Mouse (Mus musculus) hindbrain, embryonic 14.5 days (tissue): ENCODE data around the gene Chd3. TPM values are rescaled to one million over a fixed set of nuclear protein-coding genes. Genes with fewer than 3 reads are reported as not detected.

ENCODE experiments used
- ATAC-seq: fragments of 200-750 bp; cut with Nextera tagmentation; 2 replicates; pipeline ENCODE4 v1.8.0; 2017; ENCODE audit warnings: moderate number of reproducible peaks, mild to moderate bottlenecking, moderate TSS enrichment, moderate library complexity; ENCODE audit not compliant: low FRiP score
- DNase-seq: peaks from one replicate; pipeline ENCODE4 v3.0.0-alpha.2; 2015; ENCODE audit warnings: low spot score
- H3K27ac ChIP-seq: fragments of 300-500 bp; sonication (generic); 2 replicates; pipeline ENCODE4 v1.5.1; 2014; ENCODE audit warnings: mild to moderate bottlenecking, moderate library complexity
- H3K27me3 ChIP-seq: fragments of 300-500 bp; sonication (generic); 2 replicates; pipeline ENCODE4 v1.6.1; 2014; ENCODE audit warnings: mild to moderate bottlenecking, low read length, mixed read lengths; ENCODE audit not compliant: control insufficient read depth, insufficient read depth
- H3K36me3 ChIP-seq: fragments of 300-500 bp; sonication (generic); replicated peaks from 2 replicates; pipeline ENCODE4 v1.6.1; 2014; ENCODE audit not compliant: control insufficient read depth, insufficient read depth
- H3K4me1 ChIP-seq: fragments of 300-500 bp; sonication (generic); replicated peaks from 2 replicates; pipeline ENCODE4 v1.6.1; 2014; ENCODE audit warnings: antibody characterized with exemption, low read length, mixed read lengths; ENCODE audit not compliant: control insufficient read depth, insufficient read depth
- H3K4me2 ChIP-seq: fragments of 300-500 bp; sonication (generic); replicated peaks from 2 replicates; pipeline ENCODE4 v1.6.1; 2014; ENCODE audit warnings: mild to moderate bottlenecking, moderate library complexity
- H3K4me3 ChIP-seq: fragments of 300-500 bp; sonication (generic); replicated peaks from 2 replicates; pipeline ENCODE4 v1.5.1; 2014; ENCODE audit warnings: mild to moderate bottlenecking, low read length
- H3K9ac ChIP-seq: fragments of 300-500 bp; sonication (generic); 2 replicates; pipeline ENCODE4 v1.6.1; 2014
- H3K9me3 ChIP-seq: fragments of 300-500 bp; sonication (generic); 2 replicates; pipeline ENCODE4 v1.6.1; 2016; ENCODE audit warnings: low read length; ENCODE audit not compliant: control insufficient read depth
- WGBS: fragments of 180-500 bp; shearing (Covaris S2); extraction: QIAGEN DNeasy Blood & Tissue Kit; methylation state at CpG from one replicate; pipeline ENCODE4 v1.1.7; 2014; 5-methylcytosine and 5-hydroxymethylcytosine counted together
- polyA plus RNA-seq: library from polyadenylated mRNA; unstranded; fragments of >200 nt; fragmentation: Nextera tagmentation; extraction: Ambion mirVana; gene quantifications from 2 replicates; pipeline ENCODE4 v1.2.1, GENCODE M21; 2014

Gene Chd3
- polyA plus RNA-seq, 1 experiment from 2014 or later = 76.6 TPM

DNA sequence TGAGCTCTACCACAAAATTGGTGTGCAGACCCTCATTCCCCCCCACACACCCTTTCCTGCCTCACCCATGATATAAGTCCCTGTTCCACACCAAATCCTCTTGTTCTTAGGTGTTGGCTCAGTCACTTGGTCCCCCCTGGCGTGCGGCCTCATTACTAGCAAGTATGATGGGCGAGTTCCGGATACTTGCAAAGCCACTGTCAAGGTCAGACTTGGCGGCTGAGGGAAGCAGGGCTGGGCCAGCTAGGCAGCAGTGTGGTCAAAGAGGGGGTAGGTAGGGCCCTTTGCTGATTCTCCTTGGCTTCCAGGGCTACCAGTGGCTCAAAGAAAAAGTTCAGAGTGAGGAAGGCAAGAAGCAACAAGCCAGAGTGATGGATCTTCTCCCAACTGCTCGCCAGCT is 38.1 kb downstream of the Chd3 start:
- WGBS = 93% methylated on average over 6 of the region's 6 CpGs
- Histone ChIP-seq H3K9ac (peak overlapping the region; percentile 64), H3K27ac (peak overlapping the region; percentile 86), H3K4me1 (peaks cover 22% of the 10 kb centered on the region; the same call in 1 of the 2 replicates), H3K4me3 (peak overlapping the region; percentile 31; the same call in 1 of the 2 replicates), H3K36me3 (no peaks in the 10 kb centered on the region), H3K9me3 (no peaks in the 10 kb centered on the region), H3K4me2 (peak overlapping the region; percentile 66), H3K27me3 (0 out of 2 replicates have a peak, but pooled peaks cover 10% of the 10 kb centered on the region)
- DNase-seq (no peak), ATAC-seq (no peak)

DNA sequence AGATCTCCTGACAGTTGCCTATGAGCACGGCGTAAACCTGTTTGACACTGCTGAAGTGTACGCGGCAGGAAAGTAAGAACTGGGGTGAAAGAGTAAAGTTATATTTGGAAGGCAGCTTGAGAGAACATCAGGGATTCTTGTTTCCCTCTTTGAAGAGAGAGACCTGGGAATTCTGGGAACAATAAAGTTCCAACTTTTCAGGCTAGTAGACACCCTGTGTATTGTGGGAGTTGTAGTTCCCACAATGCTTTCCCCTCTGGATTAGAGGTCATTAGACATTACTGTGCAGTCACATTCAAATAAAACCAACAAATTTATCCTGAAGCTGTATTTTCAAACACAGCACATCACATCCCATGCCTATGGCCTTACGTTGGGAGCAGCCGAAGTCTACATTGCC is 40.7 kb downstream of the Chd3 start:
- no peaks in the 10 kb centered on the region for H3K9me3 ChIP-seq
- ATAC-seq (no peak), DNase-seq (no peak)
- WGBS = 93% methylated on average over 6 of the region's 6 CpGs
- peaks cover 32% of the 10 kb centered on the region for H3K4me1 ChIP-seq
- H3K27ac ChIP-seq = no peak overlapping the region
- no peak overlapping the region for H3K4me3 ChIP-seq
- H3K9ac ChIP-seq = no peak overlapping the region
- H3K36me3 ChIP-seq = no peaks in the 10 kb centered on the region
- no peak overlapping the region for H3K4me2 ChIP-seq
- 0 out of 2 replicates have a peak, but pooled peaks cover 10% of the 10 kb centered on the region for H3K27me3 ChIP-seq

DNA sequence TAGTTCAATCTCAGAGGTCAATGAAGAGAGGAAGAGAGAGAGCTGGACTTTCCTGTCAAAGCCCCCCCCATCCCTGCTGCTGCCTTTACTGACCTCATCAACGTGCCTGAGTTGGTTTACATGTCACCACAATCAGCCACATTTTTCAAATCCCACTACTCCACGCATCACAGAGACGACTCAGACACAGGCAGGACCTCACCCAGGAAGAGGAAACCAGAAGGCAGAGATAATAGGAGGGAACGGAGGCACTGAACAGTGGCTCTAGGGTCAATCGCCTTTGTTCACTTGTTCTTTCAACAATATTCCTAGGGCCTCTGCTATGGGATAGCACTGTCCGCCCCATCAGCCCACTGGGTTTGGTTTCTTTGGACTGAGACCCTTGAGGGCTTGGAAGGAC is 41.6 kb downstream of the Chd3 start:
- Histone ChIP-seq H3K27me3 (0 out of 2 replicates have a peak, but pooled peaks cover 10% of the 10 kb centered on the region), H3K36me3 (no peaks in the 10 kb centered on the region), H3K9me3 (no peaks in the 10 kb centered on the region), H3K9ac (no peak overlapping the region), H3K4me1 (peaks cover 34% of the 10 kb centered on the region), H3K4me2 (no peak overlapping the region), H3K27ac (no peak overlapping the region), H3K4me3 (no peak overlapping the region)
- 41% methylated on average over 6 of the region's 6 CpGs for WGBS
- no peak for ATAC-seq
- DNase-seq = no peak

GRCm38 (mm10) chr11:69327157-69327442 is 42.1 kb downstream of the Chd3 start:
- no peak overlapping the region for H3K9ac ChIP-seq
- H3K4me2 ChIP-seq = peak overlapping the region; percentile 77
- peak overlapping the region; percentile 46; the same call in 1 of the 2 replicates for H3K4me3 ChIP-seq
- no peaks in the 10 kb centered on the region for H3K36me3 ChIP-seq
- peaks cover 39% of the 10 kb centered on the region for H3K4me1 ChIP-seq
- no peak overlapping the region for H3K27ac ChIP-seq
- 13% methylated on average over 9 of the region's 9 CpGs for WGBS
- H3K9me3 ChIP-seq = no peaks in the 10 kb centered on the region
- DNase-seq (no peak), ATAC-seq (no peak)
- H3K27me3 ChIP-seq = 0 out of 2 replicates have a peak, but pooled peaks cover 10% of the 10 kb centered on the region

DNA sequence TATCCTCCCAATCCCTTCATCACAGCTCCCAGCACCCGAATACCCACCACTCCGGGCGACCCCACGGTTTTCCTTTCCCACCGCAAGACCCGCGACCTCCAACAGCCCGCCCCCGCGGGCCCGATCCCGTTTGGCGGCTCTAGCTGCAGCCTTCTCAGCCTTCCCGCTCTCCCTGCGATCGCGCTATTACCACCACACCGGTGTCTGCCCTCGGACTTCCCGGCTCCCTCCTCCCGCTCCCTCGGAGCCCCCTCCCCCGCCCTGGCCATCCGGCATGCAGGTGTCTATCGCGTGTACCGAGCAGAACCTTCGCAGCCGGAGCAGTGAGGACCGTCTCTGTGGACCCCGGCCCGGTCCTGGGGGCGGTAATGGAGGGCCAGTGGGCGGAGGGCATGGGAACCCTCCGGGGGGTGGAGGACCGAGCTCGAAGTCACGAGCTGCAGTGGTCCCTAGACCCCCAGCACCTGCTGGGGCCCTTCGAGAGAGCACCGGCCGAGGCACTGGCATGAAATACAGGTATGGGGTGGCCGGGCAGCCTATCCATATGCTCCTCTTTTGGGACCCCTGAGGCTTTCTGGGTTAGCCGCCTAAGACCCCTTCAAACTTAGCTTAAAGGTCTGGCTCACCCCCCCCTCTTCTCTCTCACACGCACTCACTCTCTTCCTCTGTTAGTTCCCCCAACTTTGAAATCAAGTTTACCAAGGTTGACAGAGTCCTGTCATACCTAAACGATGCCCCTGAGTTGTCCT is 42.6 kb downstream of the Chd3 start:
- Histone ChIP-seq H3K9me3 (no peaks in the 10 kb centered on the region), H3K27me3 (0 out of 2 replicates have a peak, but pooled peaks cover 10% of the 10 kb centered on the region), H3K4me1 (peaks cover 40% of the 10 kb centered on the region), H3K9ac (peak overlapping the region; percentile 61), H3K4me3 (peak overlapping the region; percentile 46), H3K27ac (0 out of 2 replicates have a peak overlapping the region, but pooled peaks have one; percentile 39), H3K36me3 (no peaks in the 10 kb centered on the region), H3K4me2 (peak overlapping the region; percentile 77)
- peak; percentile 21; the same call in 1 of the 2 replicates for ATAC-seq
- WGBS = 1% methylated on average over 45 of the region's 45 CpGs
- DNase-seq = no peak

- H3K27me3 ChIP-seq = 0 out of 2 replicates have a peak, but pooled peaks cover 10% of the 10 kb centered on the region
- H3K27ac ChIP-seq = 0 out of 2 replicates have a peak within 1 kb of the TSS, but pooled peaks have one; percentile 39
- DNase-seq (peak; percentile 87), ATAC-seq (peak; percentile 52; the same call in 1 of the 2 replicates)
- H3K9me3 ChIP-seq = no peaks in the 10 kb centered on the region
- H3K4me2 ChIP-seq = peak within 1 kb of the TSS; percentile 77
- 11% methylated on average over 26 of the region's 26 CpGs for WGBS
- H3K36me3 ChIP-seq = no peaks in the 10 kb centered on the region
- H3K4me1 ChIP-seq = peaks cover 35% of the 10 kb centered on the region
- H3K9ac ChIP-seq = peak within 1 kb of the TSS; percentile 61
- H3K4me3 ChIP-seq = peak within 1 kb of the TSS; percentile 46
Observed at GRCm38 (mm10) chr11:69325628-69326407, 43.4 kb downstream of the Chd3 start, which contains the start of gene Kcnab3. Kcnab3 (plus strand) TSS chr11:69326258.

DNA sequence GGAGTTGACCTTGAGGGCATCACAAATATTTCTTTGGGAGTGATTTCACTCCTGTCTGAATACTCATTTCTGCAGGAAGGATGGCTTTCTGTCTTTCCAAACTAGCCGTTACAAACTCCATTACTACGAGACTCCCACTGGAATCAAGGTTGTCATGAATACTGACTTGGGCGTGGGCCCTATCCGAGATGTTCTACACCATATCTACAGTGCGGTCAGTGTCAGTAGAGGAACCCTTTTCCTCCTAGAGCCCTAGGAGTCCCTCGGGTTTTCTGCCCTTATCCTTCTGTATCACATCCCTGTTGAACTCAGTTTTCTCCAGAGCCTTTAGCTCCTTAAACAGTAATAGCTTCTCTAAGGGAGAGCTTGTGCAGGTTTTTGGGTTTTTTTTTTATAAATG is 44.5 kb downstream of the Chd3 start:
- Histone ChIP-seq H3K27me3 (0 out of 2 replicates have a peak, but pooled peaks cover 10% of the 10 kb centered on the region), H3K36me3 (0 out of 2 replicates have a peak, but pooled peaks cover 3% of the 10 kb centered on the region), H3K4me1 (peaks cover 35% of the 10 kb centered on the region), H3K27ac (no peak overlapping the region), H3K4me2 (peak overlapping the region; percentile 77), H3K9me3 (no peaks in the 10 kb centered on the region), H3K9ac (peak overlapping the region; percentile 75; the same call in 1 of the 2 replicates), H3K4me3 (peak overlapping the region; percentile 56)
- ATAC-seq (no peak), DNase-seq (no peak)
- WGBS = 80% methylated on average over 6 of the region's 6 CpGs

- WGBS = under 1% methylated on average over 30 of the region's 30 CpGs
- peak; percentile 94 for ATAC-seq
- peak; percentile 97 for DNase-seq
- Histone ChIP-seq H3K36me3 (0 out of 2 replicates have a peak, but pooled peaks cover 9% of the 10 kb centered on the region), H3K4me2 (peak within 1 kb of the TSS; percentile 77), H3K9me3 (no peaks in the 10 kb centered on the region), H3K27me3 (0 out of 2 replicates have a peak, but pooled peaks cover 10% of the 10 kb centered on the region), H3K4me1 (peaks cover 35% of the 10 kb centered on the region), H3K9ac (peak within 1 kb of the TSS; percentile 75), H3K4me3 (peak within 1 kb of the TSS; percentile 56), H3K27ac (peak within 1 kb of the TSS; percentile 77)
Observed at GRCm38 (mm10) chr11:69323667-69324111, 45.5 kb downstream of the Chd3 start, which contains the start of the genes Cntrob and Trappc1. Cntrob (minus strand) TSS chr11:69323775. Trappc1 (plus strand) TSS chr11:69323980.
